Mouse (Mus musculus): Measurements from ENCODE around the gene Ankrd37.
A peak's percentile ranks its signal among the peaks of the same experiment; 100 is the strongest.

DNA sequence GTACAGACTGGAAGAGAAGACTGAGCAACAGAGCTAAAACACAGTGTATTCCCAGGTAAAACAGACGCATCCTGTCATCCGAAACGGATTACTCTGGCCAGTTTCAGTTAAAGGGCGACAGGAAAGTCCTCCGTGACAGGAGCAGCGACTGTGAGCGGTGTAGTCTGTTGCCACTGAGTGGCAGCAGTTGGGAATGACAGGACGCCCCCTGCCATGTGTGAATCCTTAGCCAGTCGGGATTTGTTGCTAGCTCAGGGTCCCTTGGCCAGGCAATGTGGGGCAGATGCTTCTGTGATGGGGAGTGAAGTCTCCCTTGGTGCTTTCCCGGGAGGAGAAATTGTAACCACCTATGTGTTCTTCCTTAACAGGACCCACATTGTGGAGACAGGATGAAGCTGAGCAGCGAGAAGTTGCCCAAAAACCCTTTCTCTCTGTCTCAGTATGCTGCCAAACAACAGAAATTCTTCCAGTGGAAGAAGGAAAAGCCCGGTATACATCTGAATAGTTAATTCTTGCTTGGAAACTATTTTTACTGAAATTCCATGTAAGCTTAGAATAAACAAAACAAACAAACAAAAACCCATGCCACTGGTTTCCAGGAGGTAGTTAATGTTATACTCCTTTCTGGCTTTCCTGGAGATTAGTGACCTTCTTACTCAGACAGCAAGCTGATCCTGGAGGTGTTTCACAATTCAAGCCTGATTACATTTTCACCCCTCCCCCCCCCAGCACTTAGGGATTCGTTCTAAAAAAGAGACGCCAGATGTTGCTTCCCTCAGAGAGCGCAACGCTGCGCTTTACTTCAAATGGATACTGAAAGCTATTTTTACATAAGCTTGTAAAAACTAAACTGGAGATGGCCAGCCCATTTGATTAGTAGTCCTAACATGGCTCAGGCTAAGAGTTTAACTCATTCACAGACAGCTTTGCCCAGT lies 5.5 kb upstream of the Ankrd37 start:
- peak; percentile 36; the same call in 1 of the 2 replicates for TF ChIP-seq CTCF (IDR thresholded peaks at IDR 0.05; ENCODE audit: borderline replicate concordance, extremely low read depth, insufficient read depth, insufficient read length)
- no peak for TF ChIP-seq POLR2A (IDR thresholded peaks at IDR 0.05; ENCODE audit: borderline replicate concordance, extremely low read depth, insufficient read depth, insufficient read length, poor library complexity, severe bottlenecking)

Measured in brain, embryonic 14.5 days (tissue).